Mouse (Mus musculus) brain, embryonic 14.5 days (tissue): ENCODE measurements around the gene Gm16485. TPM values are rescaled to one million over a fixed set of nuclear protein-coding genes. Genes with fewer than 3 reads are reported as not detected.
A peak's percentile ranks its signal among the peaks of the same experiment; 100 is the strongest.

ENCODE experiments used
- DNase-seq: peaks from one replicate; pipeline ENCODE4 v3.0.0-alpha.2; 2011; ENCODE audit warnings: low read depth
- CTCF ChIP-seq: fragments of 200-500 bp; IDR thresholded peaks from 2 replicates; pipeline ENCODE4 v1.5.1; 2012; ENCODE audit warnings: inconsistent platforms, mild to moderate bottlenecking, moderate library complexity, borderline replicate concordance; ENCODE audit not compliant: insufficient read depth, insufficient read length; ENCODE audit errors: extremely low read depth
- POLR2A ChIP-seq: fragments of 200-500 bp; IDR thresholded peaks from 2 replicates; pipeline ENCODE4 v1.6.1; 2012; ENCODE audit warnings: mild to moderate bottlenecking, inconsistent platforms, borderline replicate concordance; ENCODE audit not compliant: poor library complexity, insufficient read depth, insufficient read length, severe bottlenecking; ENCODE audit errors: extremely low read depth
- polyA plus RNA-seq: library from polyadenylated mRNA; depleted of rRNA; stranded (reverse); fragments of >200 nt; gene quantifications from 2 replicates; pipeline ENCODE4 v1.2.3, GENCODE M21; 2012; rRNA removed

Gene Gm16485
- 0.57 and 1.00 TPM in 2 replicates for polyA plus RNA-seq

DNA sequence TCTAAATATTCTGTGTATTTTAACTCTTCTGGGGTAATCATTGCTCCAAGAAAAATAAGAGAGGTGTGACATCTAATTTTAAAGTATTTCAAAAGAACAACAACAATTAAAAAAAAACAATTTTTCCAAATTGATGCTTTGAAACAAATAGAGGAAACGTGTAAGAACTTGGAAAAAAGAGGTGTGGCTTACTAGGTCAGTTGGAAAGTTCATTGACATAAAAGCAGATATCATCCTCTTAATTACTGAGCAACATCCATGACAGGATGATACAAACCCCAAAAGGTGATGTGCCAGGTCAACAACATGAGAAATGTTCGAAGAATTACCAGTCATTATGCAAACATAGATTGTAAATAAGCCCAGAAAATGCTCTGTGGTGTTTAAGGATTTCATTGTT lies at the start of gene Gm16485:
Gm16485 (plus strand) TSS at position 301 of the 400 bp plus-strand sequence.
- no peak for DNase-seq
- TF ChIP-seq POLR2A (no peak), CTCF (no peak)

DNA sequence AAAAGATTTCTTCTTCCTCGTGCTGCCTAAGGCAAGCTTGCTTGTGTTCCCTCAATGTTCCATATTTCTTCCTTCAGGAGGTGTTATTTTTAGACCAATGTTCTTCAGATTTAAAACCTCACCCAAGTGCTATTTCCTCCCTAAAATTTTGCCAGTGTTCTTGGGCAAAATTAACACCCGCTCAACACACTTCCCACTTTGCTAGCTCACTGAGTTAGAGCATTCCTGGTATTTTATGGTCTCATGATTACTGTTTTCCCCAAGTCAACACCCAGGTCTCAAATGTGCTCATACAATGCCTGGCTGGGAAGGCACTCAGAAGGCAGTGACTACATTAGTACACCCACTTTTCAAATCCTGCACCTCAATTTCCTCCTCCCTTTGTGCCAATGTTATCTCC lies 44.0 kb upstream of the Gm16485 start:
- no peak for DNase-seq
- TF ChIP-seq CTCF, result no peak
- TF ChIP-seq POLR2A, result no peak

DNA sequence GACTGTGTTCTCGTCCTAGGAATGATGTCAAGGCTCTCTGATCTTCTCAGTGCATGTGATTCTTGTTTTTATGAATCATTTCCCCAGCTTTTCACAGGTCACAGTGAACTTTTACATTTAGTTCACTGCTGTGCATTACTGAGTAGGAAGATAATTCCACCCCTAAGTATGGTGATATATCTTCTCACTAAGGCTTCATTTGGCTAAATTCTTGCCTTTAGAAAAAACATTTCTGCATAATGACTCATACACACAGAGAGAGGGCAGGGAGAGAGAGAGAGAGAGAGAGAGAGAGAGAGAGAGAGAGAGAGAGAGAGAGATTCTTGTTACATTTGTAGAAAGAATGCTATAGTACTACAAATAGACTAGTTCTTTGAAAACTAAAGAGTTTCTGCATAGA lies 33.8 kb upstream of the Gm16485 start:
- DNase-seq, result no peak
- TF ChIP-seq CTCF (no peak), POLR2A (no peak)

DNA sequence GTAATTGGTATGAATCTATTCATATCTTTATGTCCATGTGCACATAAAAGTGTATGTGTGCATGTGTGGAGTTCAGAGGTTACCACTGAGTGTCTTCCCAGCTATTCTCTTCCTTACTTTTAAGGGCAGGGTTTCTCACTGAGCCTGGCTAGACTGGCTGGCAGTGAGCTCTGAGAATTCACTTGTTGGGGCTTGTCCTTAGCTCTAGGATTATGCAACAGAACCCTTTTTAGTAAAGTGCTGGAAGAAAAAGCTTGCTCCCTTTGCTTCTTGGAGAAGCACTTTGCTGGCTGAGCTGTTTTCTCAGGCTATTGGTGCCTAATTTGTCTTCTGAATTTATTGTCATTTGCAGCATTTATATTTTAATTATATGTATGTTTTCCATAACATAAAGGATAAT lies 18.3 kb upstream of the Gm16485 start:
- no peak for TF ChIP-seq CTCF
- TF ChIP-seq POLR2A, result no peak
- DNase-seq, result no peak

DNA sequence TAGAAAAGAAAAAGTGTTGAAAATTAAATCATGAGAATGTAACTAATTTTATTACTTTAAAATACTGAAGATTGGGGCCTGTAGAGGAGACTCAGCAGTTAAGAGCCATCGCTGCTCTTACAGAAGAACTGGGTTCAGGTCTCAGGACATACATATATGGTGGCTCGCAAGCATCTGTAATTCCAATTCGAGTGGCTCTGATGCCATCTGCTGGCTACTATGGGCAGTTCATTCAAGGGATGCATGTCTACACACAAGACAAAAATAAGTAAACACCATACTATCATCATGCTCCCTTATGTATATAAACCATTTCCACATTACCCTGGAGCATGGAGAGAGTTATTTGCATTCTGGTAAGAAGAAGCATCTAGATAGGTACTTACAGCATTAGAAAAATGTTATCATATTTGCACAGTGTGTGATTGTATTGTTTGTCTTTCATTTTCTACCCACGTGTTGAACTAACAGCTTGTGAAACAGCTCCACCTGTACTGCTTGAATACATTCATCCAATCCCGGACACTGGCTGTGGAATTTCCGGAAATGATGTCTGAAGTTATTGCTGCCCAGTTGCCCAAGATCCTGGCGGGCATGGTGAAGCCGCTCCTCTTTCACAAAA lies 7.0 kb upstream of the Gm16485 start:
- DNase-seq, result peak; percentile 63
- peak; percentile 63; the same call in 1 of the 2 replicates for TF ChIP-seq CTCF
- TF ChIP-seq POLR2A, result no peak

DNA sequence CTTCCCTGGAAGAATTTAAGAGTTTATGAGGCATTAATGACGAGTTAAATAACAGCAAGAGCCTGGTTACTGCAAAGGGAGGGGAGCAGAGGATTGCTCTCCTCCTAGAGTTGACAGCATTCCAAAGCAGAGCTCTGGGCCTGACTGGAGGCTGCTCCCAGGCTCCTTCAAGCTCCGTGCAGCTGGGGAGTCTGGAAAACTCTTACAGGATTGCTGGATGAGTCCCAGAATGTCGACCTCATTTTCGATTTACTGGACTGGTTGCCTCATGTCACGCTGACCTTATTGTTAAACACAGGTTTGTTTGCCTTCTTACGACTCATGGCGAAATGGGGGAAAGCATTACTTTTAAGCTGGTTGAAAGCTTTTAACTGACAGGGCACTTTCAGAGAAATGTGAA lies 1.4 kb upstream of the Gm16485 start:
- TF ChIP-seq POLR2A (no peak), CTCF (no peak)
- DNase-seq, result peak; percentile 42

DNA sequence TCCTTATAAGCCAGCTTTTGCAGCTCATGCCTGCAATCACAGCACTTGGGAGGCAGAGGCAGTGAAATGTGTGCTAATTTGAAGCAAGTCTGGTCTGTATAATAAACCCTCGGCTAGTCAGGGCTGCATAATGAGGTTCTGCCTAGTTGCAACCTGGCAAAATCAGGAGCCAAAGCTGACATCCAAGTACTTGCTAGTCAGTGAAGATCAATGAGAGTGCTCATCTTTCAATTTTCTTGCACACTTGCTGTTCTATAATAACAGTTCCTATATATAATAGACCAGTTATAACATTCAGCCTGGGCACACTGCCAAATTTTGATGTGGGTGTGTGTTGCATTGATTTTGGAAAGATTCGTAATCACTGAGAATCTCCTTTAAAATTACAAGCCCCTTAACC lies 6.2 kb downstream of the Gm16485 start:
- peak; percentile 62 for DNase-seq
- TF ChIP-seq CTCF, result no peak
- no peak for TF ChIP-seq POLR2A

DNA sequence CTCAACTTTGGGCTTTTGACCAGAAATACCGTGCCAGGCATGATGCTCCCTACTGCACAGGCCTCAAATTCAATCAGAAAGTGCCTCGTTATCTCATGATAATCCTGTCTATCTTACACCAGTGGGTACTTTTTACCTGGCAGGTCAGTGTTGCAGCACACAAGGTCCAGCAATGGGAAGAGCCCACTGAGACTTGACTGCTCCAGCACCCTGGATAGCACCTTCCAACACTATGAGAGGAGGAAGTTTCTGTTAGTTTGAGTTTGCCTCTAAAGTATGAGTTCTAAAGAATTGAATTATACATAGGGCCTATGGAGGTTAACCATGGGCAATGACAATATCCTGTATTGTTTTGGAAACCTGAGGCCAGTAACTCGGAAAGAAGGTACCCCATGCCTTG lies 10.7 kb downstream of the Gm16485 start:
- DNase-seq, result no peak
- TF ChIP-seq POLR2A (no peak), CTCF (no peak)

DNA sequence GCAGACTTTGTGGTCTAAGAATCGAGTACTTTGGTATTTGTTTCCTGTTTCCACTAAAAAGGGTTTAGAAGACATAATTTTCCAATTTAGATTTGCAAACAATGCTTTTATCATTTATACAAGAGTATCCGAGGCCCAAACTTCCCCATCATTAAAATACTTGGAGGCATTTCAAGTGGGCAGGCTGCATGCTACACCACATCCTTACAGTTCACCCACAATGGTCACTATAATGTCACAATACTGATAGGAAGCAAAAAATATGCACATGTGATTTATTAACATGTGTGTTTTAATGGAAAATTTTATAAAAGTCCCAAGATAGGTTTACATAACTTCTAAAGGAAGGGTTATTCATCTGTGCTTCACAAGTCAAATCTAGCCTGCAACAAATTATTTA lies 24.9 kb downstream of the Gm16485 start:
- TF ChIP-seq POLR2A, result no peak
- TF ChIP-seq CTCF, result no peak
- DNase-seq, result no peak

DNA sequence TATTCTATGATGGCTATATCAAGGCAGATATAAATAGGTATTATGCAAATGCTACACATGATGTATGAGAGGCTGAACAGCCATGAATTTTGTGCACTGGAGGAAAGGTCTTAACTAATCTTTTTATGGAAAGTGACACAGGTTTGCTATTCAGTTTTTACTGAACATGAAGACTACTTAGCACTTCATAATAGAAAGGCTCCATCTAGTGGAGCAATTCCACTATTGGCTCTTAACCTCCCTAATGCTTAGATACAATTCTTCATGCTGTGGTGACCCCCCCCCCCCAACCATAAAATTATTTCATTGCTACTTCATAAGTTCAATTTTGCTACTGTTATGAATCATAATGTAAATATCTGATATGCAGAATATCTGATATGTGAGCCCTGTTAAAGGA lies 29.6 kb downstream of the Gm16485 start:
- peak; percentile 18 for DNase-seq
- TF ChIP-seq POLR2A, result no peak
- no peak for TF ChIP-seq CTCF

DNA sequence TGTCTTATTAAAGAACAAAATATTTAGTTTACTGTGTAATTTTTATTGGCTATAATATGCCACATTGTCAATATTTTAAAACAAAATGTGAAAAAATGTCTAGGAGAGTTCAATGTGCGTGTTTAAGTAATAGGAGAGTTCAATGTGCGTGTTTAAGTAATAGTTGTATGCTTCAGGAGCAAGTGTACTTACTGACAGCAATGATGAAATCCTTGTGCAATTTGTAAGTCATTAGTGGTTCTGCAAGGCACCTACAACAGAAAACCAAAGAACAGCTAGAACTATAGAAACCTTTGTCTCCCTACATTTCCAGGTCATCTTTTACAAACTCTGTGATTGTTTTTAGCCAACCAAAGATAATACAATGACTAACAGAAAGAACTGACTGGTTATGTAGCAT lies 43.5 kb downstream of the Gm16485 start:
- TF ChIP-seq POLR2A (no peak), CTCF (no peak)
- DNase-seq, result no peak

Other genes starting within 250 kb of the Gm16485 start
- 0.82 and 1.00 TPM in 2 replicates for gene Pgr, start 72.0 kb upstream of the Gm16485 start, polyA plus RNA-seq